Mouse (Mus musculus): ENCODE measurements at regions not wholly inside any gene's neighbourhood (a gene's known extent, or its start where the extent isn't known, plus 50 kb on each side); places are given as distances from the start of the nearest gene placed in this dataset.

DNA sequence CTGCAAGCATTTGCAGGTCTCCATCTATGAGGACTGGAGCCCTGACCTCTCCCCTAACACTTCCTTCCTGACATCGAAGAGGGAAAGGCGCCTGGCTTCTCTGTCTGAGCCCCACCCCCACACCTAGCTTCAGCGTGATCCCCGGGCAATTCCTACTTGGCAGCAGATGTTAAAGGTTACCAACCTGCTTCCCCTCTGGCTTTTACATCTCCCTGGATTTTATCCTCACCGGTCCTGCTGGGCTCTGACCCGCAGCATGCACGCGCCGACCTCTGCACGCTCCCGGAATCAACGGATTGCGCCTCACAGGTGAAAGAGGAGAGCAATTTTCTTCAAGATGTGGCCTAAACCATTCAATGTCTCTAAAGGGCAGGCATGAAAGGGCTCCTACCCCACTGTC lies 537.1 kb upstream of the Tbx3 start:
- TF ChIP-seq HCFC1 (IDR thresholded peaks at IDR 0.05; ENCODE audit: low read depth, low read length) (no peak), POLR2AphosphoS2 (IDR thresholded peaks at IDR 0.05; ENCODE audit: low read length) (no peak), CTCF (IDR thresholded peaks at IDR 0.05 in 2 of 3, conservative IDR thresholded peaks at IDR 0.05 in 1 of 3; ENCODE audit: control insufficient read depth in 1 of 3, insufficient read depth in 1 of 3, low read depth in 2 of 3, low read length in 3 of 3, poor library complexity in 1 of 3, severe bottlenecking in 1 of 3) (no peak), EP300 (IDR thresholded peaks at IDR 0.05; ENCODE audit: low read depth in 1 of 2, low read length in 2 of 2) (no peak), POLR2A (IDR thresholded peaks at IDR 0.05; ENCODE audit: control insufficient read depth in 1 of 2, insufficient read depth in 1 of 2, low read depth in 1 of 2, low read length in 2 of 2, poor library complexity in 1 of 2) (no peak), MAX (IDR thresholded peaks at IDR 0.05; ENCODE audit: low read length) (no peak), GATA1 (IDR thresholded peaks at IDR 0.05; ENCODE audit: low read depth, low read length) (no peak), NRF1 (IDR thresholded peaks at IDR 0.05; ENCODE audit: insufficient read depth, low read depth, low read length, poor library complexity, severe bottlenecking) (no peak)
